ENCODE assay signal across 34 mouse cellular contexts in the genomic region with DNA sequence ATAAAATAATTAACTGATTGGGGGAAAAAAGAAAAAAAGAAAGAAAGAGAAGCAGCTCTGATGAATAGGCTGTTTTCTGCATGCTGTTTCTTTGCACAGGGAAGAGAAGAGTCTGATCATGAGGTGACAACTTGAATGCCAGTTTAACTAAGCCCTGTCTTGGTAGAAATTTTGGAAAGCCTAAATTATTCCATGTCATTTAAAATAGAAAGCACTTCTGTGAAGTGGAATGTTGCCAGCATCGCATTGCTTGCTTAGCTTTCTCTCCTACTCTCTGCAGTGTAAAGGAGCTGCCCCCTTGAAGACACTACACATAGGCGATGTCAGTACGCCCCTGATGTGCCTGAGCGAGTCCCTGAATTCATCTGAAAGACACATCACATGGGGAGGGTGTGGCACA. TPM values are rescaled to one million over a fixed set of nuclear protein-coding genes. Genes with fewer than 3 reads are reported as not detected.
A peak's percentile ranks its signal among the peaks of the same experiment; 100 is the strongest.
DNase-seq lines count a peak whose midpoint lies in the region; ATAC-seq and TF ChIP-seq lines count a peak whose summit lies in the region.
"Had no signal": no experiment of that assay in that cellular context is flagged by ENCODE, and none has a peak within 500 bp of the region (broad histone marks: within the 10 kb centered on the region; RNA-seq: fewer than 3 reads in every experiment).

No protein-coding gene starts in this region.

- ATAC-seq in frontal cortex, adult (ENCODE audit: low TSS enrichment): peak; percentile 72
- ATAC-seq: inflammation-experienced regulatory T-cells, adult 6 months; midbrain, embryonic 15.5 days; Patski had no signal

- TF ChIP-seq CTCF in left cerebral cortex, adult 2 months (IDR thresholded peaks at IDR 0.05): no peak

- intact Hi-C loops in left cerebral cortex, postnatal 14 days (cut with DNase I): no loop called here
- intact Hi-C loops in left cerebral cortex, adult 2 months (cut with DNase I): no loop called here

- no peak overlapping the region for H3K4me3 ChIP-seq in left cerebral cortex, adult 2 months
- H3K4me3 ChIP-seq: embryonic facial prominence, embryonic 13.5 days; forebrain, embryonic 10.5 days; hindbrain, embryonic 10.5 days; hindbrain, embryonic 15.5 days; limb, embryonic 10.5 days; limb, embryonic 15.5 days; liver, embryonic 13.5 days; midbrain, embryonic 15.5 days; neural tube, embryonic 15.5 days; stomach, embryonic 15.5 days had no signal

- DNase-seq in frontal cortex, postnatal 25 days (ENCODE audit: low spot score in 2 of 2): no peak
- peak; percentile 10 to 25 for DNase-seq in left cerebral cortex, postnatal 14 days (ENCODE audit: low spot score in 2 of 2)
- no peak for DNase-seq in left cerebral cortex, adult 2 months (ENCODE audit: extremely low spot score in 1 of 2, low spot score in 2 of 2)
- peak; percentile 26 to 49 for DNase-seq in right cerebral cortex, postnatal 10 days (ENCODE audit: low spot score in 2 of 2)
- DNase-seq in thymus, postnatal 14 days: no peak
- DNase-seq in cerebellum, adult 9-11 months: no peak
- DNase-seq: adrenal gland, postnatal 10 days; cerebellum, adult 11-12 months; cerebellum, postnatal 10 days; gastrocnemius, postnatal 14 days; heart, postnatal 14 days; kidney, adult 11 months; kidney, postnatal 14 days; layer of hippocampus, adult 9-11 months; liver, embryonic 13.5 days; lung, adult 18-20 months; lung, postnatal 10 days; retina, postnatal 1 day; thymus, postnatal 25 days had no signal

- no peak overlapping the region for H3K27ac ChIP-seq in left cerebral cortex, adult 2 months
- H3K27ac ChIP-seq: embryonic facial prominence, embryonic 13.5 days; forebrain, embryonic 10.5 days; hindbrain, embryonic 10.5 days; hindbrain, embryonic 15.5 days; limb, embryonic 10.5 days; limb, embryonic 15.5 days; liver, embryonic 13.5 days; midbrain, embryonic 15.5 days; neural tube, embryonic 15.5 days; stomach, embryonic 15.5 days had no signal

RNA-seq across cellular contexts. Expression of gene Smgc, which starts 31.6 kb away (rescaled TPM):
- not detected for total RNA-seq in left cerebral cortex, postnatal 14 days (2021)
- total RNA-seq in left cerebral cortex, adult 2 months (2021): not detected
- total RNA-seq: adrenal gland, postnatal 10 days; common myeloid progenitor, adult 5-6 weeks; gastrocnemius, postnatal 14 days; granulocyte monocyte progenitor cell, adult 5-6 weeks; heart, postnatal 14 days; MEL had no signal

Comparison
In these comparisons a context has a peak if more than half of its experiments do, and no peak if none do; other contexts are left out.
1. DNase-seq: peak in left cerebral cortex, postnatal 14 days (2 of 2) and right cerebral cortex, postnatal 10 days (2 of 2); none in frontal cortex, postnatal 25 days (0 of 2), left cerebral cortex, adult 2 months (0 of 2), thymus, postnatal 14 days (single experiment) and cerebellum, adult 9-11 months (single experiment).